Mouse (Mus musculus) ES-Bruce4 (cell line): ENCODE measurements around the gene Trmt11. TPM values are rescaled to one million over a fixed set of nuclear protein-coding genes. Genes with fewer than 3 reads are reported as not detected.

Source experiments
- H3K27ac ChIP-seq: 2 replicates; pipeline ENCODE4 v1.5.1; 2012; ENCODE audit warnings: low read length, inconsistent platforms; ENCODE audit not compliant: insufficient read depth
- H3K27me3 ChIP-seq: 2 replicates; pipeline ENCODE4 v1.6.1; 2012; ENCODE audit warnings: mild to moderate bottlenecking, low read length, inconsistent platforms; ENCODE audit not compliant: control insufficient read depth, poor library complexity, insufficient read depth, severe bottlenecking
- H3K36me3 ChIP-seq: 2 replicates; pipeline ENCODE4 v1.6.1; 2012; ENCODE audit warnings: inconsistent platforms, mild to moderate bottlenecking, low read length, moderate library complexity; ENCODE audit not compliant: control insufficient read depth, poor library complexity, insufficient read depth, severe bottlenecking
- H3K4me1 ChIP-seq: one replicate; pipeline ENCODE4 v1.8.1; 2011; ENCODE audit warnings: low read length; ENCODE audit not compliant: control insufficient read depth, insufficient read depth
- H3K4me3 ChIP-seq: 2 replicates; pipeline ENCODE4 v1.5.1; 2011; ENCODE audit warnings: low read depth, mild to moderate bottlenecking, low read length
- H3K9ac ChIP-seq: 2 replicates; pipeline ENCODE4 v1.6.1; 2012; ENCODE audit warnings: low read depth, mild to moderate bottlenecking, inconsistent platforms; ENCODE audit not compliant: poor library complexity, severe bottlenecking
- H3K9me3 ChIP-seq: replicated peaks from 2 replicates; pipeline ENCODE4 v1.6.1; 2012; ENCODE audit warnings: mild to moderate bottlenecking, low read length, inconsistent platforms; ENCODE audit not compliant: control insufficient read depth, poor library complexity, insufficient read depth, severe bottlenecking
- CTCF ChIP-seq: IDR thresholded peaks from one replicate; pipeline ENCODE4 v1.8.1; 2011; ENCODE audit warnings: low read depth, low read length
- EP300 ChIP-seq: IDR thresholded peaks from 2 replicates; pipeline ENCODE4 v1.6.1; 2011; ENCODE audit warnings: low read depth, low read length; ENCODE audit not compliant: insufficient read depth
- POLR2A ChIP-seq: IDR thresholded peaks from one replicate; pipeline ENCODE4 v1.8.1; 2011; ENCODE audit warnings: low read length; ENCODE audit not compliant: insufficient read depth
- polyA plus RNA-seq: library from polyadenylated mRNA; stranded (reverse); fragments of >200 nt; gene quantifications from 2 replicates; pipeline ENCODE4 v1.2.4, GENCODE M21; 2011; ENCODE audit warnings: low read depth; ENCODE audit not compliant: missing spikeins, insufficient read depth, insufficient read length

Gene Trmt11
- polyA plus RNA-seq, 1 experiment = 31.4 TPM

- peaks cover 16% of the 10 kb centered on the region for H3K36me3 ChIP-seq
- no peak overlapping the region for H3K27ac ChIP-seq
- TF ChIP-seq CTCF (no peak), EP300 (no peak), POLR2A (no peak)
- H3K4me1 ChIP-seq = no peaks in the 10 kb centered on the region
- H3K4me3 ChIP-seq = no peak overlapping the region
- no peaks in the 10 kb centered on the region for H3K27me3 ChIP-seq
- no peak overlapping the region for H3K9ac ChIP-seq
- no peaks in the 10 kb centered on the region for H3K9me3 ChIP-seq
Measured at GRCm38 (mm10) chr10:30585691-30586090, 14.9 kb downstream of the Trmt11 start.

DNA sequence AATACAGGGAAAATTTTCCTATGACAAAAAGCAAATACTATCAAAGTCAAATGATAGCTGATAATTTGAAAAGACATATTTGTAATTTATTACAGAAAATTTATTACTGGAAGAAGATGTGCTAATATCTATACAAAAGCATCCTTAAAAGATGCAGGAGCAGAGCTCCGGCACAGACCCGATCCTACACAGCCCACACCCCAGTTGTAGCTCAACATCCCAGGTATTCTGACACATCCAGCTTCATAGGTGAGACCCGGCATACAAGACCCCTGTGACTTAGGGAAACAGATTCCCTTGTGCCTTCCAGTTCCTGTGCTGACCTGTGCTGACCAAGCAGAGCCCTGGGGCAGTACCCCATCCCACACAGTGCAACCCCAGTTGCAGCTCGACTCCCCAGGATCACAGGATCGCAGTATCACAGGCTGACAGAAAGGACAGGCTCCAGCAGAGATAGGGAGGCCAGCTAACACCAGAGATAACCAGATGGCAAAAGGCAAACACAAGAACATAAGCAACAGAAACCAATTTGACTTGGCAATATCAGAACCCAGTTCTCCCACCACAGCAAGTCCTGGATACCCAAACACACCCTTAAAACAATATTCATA is 22.8 kb downstream of the Trmt11 start:
- no peaks in the 10 kb centered on the region for H3K9me3 ChIP-seq
- no peaks in the 10 kb centered on the region for H3K36me3 ChIP-seq
- no peak overlapping the region for H3K4me3 ChIP-seq
- no peak overlapping the region for H3K27ac ChIP-seq
- no peak overlapping the region for H3K9ac ChIP-seq
- no peaks in the 10 kb centered on the region for H3K27me3 ChIP-seq
- TF ChIP-seq POLR2A = no peak
- no peak for TF ChIP-seq CTCF
- TF ChIP-seq EP300 = no peak
- H3K4me1 ChIP-seq = no peaks in the 10 kb centered on the region

GRCm38 (mm10) chr10:30566364-30566763 is 34.2 kb downstream of the Trmt11 start:
- no peaks in the 10 kb centered on the region for H3K4me1 ChIP-seq
- H3K4me3 ChIP-seq = no peak overlapping the region
- no peak overlapping the region for H3K9ac ChIP-seq
- TF ChIP-seq CTCF = no peak
- TF ChIP-seq POLR2A = no peak
- TF ChIP-seq EP300 = no peak
- no peak overlapping the region for H3K27ac ChIP-seq
- H3K36me3 ChIP-seq = peaks cover 32% of the 10 kb centered on the region
- no peaks in the 10 kb centered on the region for H3K27me3 ChIP-seq
- H3K9me3 ChIP-seq = peaks cover 21% of the 10 kb centered on the region

DNA sequence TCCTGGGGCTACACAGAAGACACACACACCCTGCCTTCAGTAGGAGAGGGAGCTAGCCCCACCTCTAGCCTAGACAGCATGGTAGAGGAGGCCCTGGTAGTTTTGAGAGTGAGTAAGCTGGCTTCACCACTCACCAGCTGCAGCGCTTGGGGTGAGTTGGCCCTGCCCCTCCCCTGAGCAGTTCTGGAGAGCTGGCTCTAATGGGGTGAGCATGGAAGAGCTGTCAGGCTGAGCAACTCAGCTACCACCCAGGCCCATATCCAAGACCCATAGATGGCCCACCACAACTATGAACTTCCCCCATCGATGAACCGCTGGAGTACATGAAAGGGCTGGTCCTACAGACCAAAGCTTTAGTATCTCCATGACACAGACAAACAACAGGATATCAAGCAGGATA is 35.9 kb downstream of the Trmt11 start:
- peaks cover 43% of the 10 kb centered on the region for H3K36me3 ChIP-seq
- H3K9me3 ChIP-seq = peaks cover 21% of the 10 kb centered on the region
- no peak overlapping the region for H3K4me3 ChIP-seq
- no peak overlapping the region for H3K27ac ChIP-seq
- TF ChIP-seq POLR2A (no peak), CTCF (no peak), EP300 (no peak)
- H3K4me1 ChIP-seq = no peaks in the 10 kb centered on the region
- H3K9ac ChIP-seq = no peak overlapping the region
- no peaks in the 10 kb centered on the region for H3K27me3 ChIP-seq

DNA sequence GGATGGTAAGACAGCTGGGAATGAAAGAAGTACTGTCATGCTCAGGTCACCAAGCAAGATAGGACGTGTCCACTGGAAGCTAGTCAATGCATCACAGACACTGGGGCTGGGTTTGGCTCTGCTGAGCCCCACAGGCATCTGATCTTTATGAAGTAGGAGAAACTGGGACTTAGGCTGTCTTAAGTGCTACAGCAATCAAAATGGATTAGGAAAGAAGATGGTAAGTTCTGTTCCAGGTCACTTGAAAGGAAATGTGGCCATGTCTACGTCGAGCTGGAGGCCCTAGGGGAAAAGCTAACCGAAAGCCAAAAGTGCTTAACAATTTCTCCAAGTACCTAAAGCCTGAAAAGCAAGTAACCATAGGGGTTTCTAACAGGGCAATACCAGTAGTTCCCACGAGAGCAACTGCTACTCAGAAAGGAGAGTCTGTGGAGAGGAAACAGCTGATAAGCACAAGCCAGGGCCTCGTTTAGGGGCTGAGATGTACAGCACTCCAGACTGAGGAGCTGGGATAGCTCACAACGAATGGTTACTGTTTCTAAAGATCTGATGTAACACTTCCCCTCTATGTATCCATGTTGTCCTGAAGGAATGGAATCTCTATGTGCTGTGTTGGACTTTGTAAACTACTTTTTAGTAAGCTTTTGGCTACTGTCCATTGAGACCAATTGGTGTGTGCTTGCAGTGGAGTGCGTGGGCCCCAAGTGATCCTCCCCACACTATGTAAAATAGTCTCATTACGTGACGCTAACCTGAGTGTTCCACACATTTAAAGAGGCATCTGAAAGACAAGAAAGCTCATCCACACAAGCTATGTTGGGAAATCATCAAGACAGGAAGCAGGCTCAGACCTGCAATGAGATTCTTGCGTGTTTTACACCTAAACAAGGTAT is 44.6 kb downstream of the Trmt11 start:
- peaks cover 33% of the 10 kb centered on the region for H3K36me3 ChIP-seq
- H3K4me3 ChIP-seq = no peak overlapping the region
- no peaks in the 10 kb centered on the region for H3K4me1 ChIP-seq
- H3K27ac ChIP-seq = no peak overlapping the region
- H3K9me3 ChIP-seq = no peaks in the 10 kb centered on the region
- no peak overlapping the region for H3K9ac ChIP-seq
- TF ChIP-seq POLR2A (no peak), EP300 (no peak), CTCF (no peak)
- H3K27me3 ChIP-seq = no peaks in the 10 kb centered on the region

- TF ChIP-seq EP300 = no peak
- Histone ChIP-seq H3K9me3 (no peaks in the 10 kb centered on the region), H3K4me3 (no peak overlapping the region), H3K27ac (no peak overlapping the region), H3K27me3 (no peaks in the 10 kb centered on the region), H3K36me3 (peaks cover 18% of the 10 kb centered on the region), H3K4me1 (no peaks in the 10 kb centered on the region), H3K9ac (no peak overlapping the region)
Measured at GRCm38 (mm10) chr10:30552377-30552776, 48.2 kb downstream of the Trmt11 start.
